Mouse (Mus musculus) inflammation-experienced regulatory T-cells, adult 6 months (primary cell): ENCODE measurements around the gene Tmem258. TPM values are rescaled to one million over a fixed set of nuclear protein-coding genes. Genes with fewer than 3 reads are reported as not detected.
"Not testable (repeated sequence)": the region's sequence is repeated elsewhere in the genome, so short reads cannot be mapped to it uniquely, and the experiment has no call there.

Experiments used
- ATAC-seq: one replicate; pipeline ENCODE4 v1.8.0; 2017
- polyA plus RNA-seq, 3 experiments: library from polyadenylated mRNA; unstranded; fragments of 100-300 nt; shearing (Covaris generic); gene quantifications; one replicate each; pipeline ENCODE4 v1.2.1; 2017

Gene Tmem258
- polyA plus RNA-seq = 100 to 1,000 TPM; 337 to 380 (median 368) TPM

GRCm38 (mm10) chr19:10203848-10204615 is at the start of gene Tmem258, which contains the start of gene Fen1:
Tmem258 (plus strand) TSS chr19:10204014.
Fen1 (minus strand) TSS chr19:10204169.
- peak; percentile 83 for ATAC-seq

- ATAC-seq = no peak
Measured at GRCm38 (mm10) chr19:10157725-10158124, 46.1 kb upstream of the Tmem258 start.

GRCm38 (mm10) chr19:10163896-10164295 is 39.9 kb upstream of the Tmem258 start:
- no peak for ATAC-seq

GRCm38 (mm10) chr19:10165928-10166327 is 37.9 kb upstream of the Tmem258 start:
- ATAC-seq = not testable (repeated sequence)

GRCm38 (mm10) chr19:10167112-10167511 is 36.7 kb upstream of the Tmem258 start:
- ATAC-seq = no peak

- ATAC-seq = no peak
Measured at GRCm38 (mm10) chr19:10167951-10168350, 35.9 kb upstream of the Tmem258 start.

- ATAC-seq = no peak
Measured at GRCm38 (mm10) chr19:10168441-10168840, 35.4 kb upstream of the Tmem258 start.

- no peak for ATAC-seq
Measured at GRCm38 (mm10) chr19:10169179-10169578, 34.6 kb upstream of the Tmem258 start.

- ATAC-seq = not testable (repeated sequence)
Measured at GRCm38 (mm10) chr19:10169692-10170330, 34.0 kb upstream of the Tmem258 start.

GRCm38 (mm10) chr19:10170466-10170865 is 33.3 kb upstream of the Tmem258 start:
- no peak for ATAC-seq

GRCm38 (mm10) chr19:10171359-10171758 is 32.5 kb upstream of the Tmem258 start:
- ATAC-seq = no peak

- ATAC-seq = no peak
Measured at GRCm38 (mm10) chr19:10171846-10172245, 32.0 kb upstream of the Tmem258 start.

GRCm38 (mm10) chr19:10173116-10173718 is 30.6 kb upstream of the Tmem258 start:
- no peak for ATAC-seq

GRCm38 (mm10) chr19:10173844-10174539 is 29.8 kb upstream of the Tmem258 start:
- ATAC-seq = no peak

GRCm38 (mm10) chr19:10174956-10175355 is 28.9 kb upstream of the Tmem258 start:
- ATAC-seq = no peak

GRCm38 (mm10) chr19:10176477-10176876 is 27.3 kb upstream of the Tmem258 start:
- ATAC-seq = no peak

- ATAC-seq = no peak
Measured at GRCm38 (mm10) chr19:10176941-10177372, 26.9 kb upstream of the Tmem258 start.

GRCm38 (mm10) chr19:10181225-10181624 is 22.6 kb upstream of the Tmem258 start:
- no peak for ATAC-seq

- peak; percentile 14 for ATAC-seq
Measured at GRCm38 (mm10) chr19:10182142-10182541, 21.7 kb upstream of the Tmem258 start.

GRCm38 (mm10) chr19:10182670-10183298 is 21.0 kb upstream of the Tmem258 start, which contains the start of gene Fads1:
Fads1 (plus strand) TSS chr19:10182888.
- peak; percentile 94 for ATAC-seq

GRCm38 (mm10) chr19:10183299-10183983 is 20.4 kb upstream of the Tmem258 start:
- peak; percentile 35 for ATAC-seq

GRCm38 (mm10) chr19:10184096-10184495 is 19.7 kb upstream of the Tmem258 start:
- no peak for ATAC-seq
